Mouse (Mus musculus) frontal cortex, postnatal 25 days (tissue): Measurements from ENCODE around the gene Pigo.

ENCODE experiments used
- DNase-seq, 2 experiments: peaks; one replicate each; pipeline ENCODE4 v3.0.0; 2022; ENCODE audit warnings: low spot score in 2 of 2

Gene Pigo

GRCm38 (mm10) chr4:43037860-43038566 is 12.4 kb upstream of the Pigo start:
- no peak for DNase-seq

GRCm38 (mm10) chr4:43036356-43036755 is 10.7 kb upstream of the Pigo start:
- no peak for DNase-seq

GRCm38 (mm10) chr4:43035851-43036250 is 10.2 kb upstream of the Pigo start:
- DNase-seq, result no peak

DNA sequence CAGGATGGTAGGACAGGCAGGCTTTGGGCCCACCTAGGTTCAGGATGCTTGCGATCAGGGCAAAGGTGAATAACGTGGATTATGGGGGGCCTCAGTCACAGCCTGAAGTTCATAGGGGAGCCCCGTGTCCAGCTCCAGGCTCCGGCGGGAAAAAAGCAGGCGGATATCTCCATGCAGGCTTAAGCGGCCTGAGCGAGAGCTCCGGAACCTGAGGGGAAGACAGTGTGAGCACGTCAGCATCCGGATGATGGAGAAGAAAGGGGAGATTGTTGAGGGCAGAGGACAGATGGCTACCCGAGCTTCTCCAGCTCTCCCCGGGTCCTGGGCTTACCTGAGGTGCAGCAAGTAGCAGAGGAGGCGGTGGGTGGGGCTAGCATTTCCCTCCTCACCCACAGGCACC is 7.9 kb upstream of the Pigo start:
- DNase-seq, result no peak

- no peak for DNase-seq
Observed at GRCm38 (mm10) chr4:43032501-43032900, 6.9 kb upstream of the Pigo start.

DNA sequence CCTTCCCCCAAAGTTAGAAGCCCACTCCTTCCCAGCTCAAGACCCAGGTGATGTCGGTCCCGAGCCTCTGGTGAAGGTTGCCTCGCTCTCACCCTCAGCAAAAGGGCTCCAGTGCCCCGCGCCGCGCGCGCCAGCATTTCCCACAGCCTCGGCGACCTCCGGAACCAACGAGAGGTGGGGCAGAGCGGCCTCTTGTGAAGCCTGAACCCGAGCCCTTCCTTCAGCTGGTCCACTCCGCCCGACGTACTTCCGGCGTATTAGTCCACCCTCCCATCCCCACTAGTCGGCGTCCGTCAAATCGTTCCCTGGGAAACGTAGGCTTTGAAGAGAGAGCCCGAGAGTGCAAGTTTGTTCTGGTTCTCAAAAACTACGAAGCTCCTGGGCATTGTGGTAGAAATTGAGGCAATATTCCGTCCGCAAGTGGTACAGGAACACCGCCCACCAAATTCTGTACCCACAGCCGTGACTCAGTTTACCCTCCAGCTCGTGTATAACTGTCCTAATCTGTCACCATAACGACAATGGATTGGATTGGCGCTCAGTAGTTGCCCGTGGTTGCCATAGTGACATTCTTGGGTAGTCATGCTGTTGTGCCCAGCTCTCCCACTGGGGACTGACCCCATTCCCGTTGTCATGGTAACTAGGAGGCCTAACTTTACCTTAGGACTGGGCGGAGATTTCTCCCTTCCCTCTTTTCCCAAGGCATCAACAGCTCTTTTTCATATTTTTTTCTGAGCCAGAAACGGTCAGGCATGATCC is 5.8 kb upstream of the Pigo start, which contains the start of gene Stoml2:
TSS of gene Stoml2 (minus strand) at position 474 of the 759 bp plus-strand sequence.
- DNase-seq, result peak; percentile 81 to 87

GRCm38 (mm10) chr4:43030780-43031230 is 5.2 kb upstream of the Pigo start:
- DNase-seq, result no peak

DNA sequence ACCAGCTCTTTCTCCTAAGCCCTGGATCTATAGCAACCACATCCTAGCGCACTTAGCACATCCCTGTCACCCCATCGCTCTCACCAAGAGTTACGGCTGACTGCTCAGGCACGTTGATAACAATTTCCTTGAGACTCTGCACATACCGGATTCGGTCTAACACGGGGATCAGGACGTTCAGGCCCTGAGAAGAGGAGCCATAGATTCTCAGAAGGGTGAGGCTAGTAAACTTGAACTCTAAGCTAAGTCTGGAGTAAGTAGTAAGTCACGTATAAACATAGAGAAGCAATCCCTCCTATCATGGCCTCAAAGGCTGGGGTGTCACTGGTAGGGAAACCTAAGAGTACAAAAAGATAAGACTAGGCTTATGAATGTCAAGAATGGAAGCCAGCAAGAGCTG is 4.7 kb upstream of the Pigo start:
- no peak for DNase-seq

GRCm38 (mm10) chr4:43029749-43030148 is 4.1 kb upstream of the Pigo start:
- DNase-seq, result no peak

DNA sequence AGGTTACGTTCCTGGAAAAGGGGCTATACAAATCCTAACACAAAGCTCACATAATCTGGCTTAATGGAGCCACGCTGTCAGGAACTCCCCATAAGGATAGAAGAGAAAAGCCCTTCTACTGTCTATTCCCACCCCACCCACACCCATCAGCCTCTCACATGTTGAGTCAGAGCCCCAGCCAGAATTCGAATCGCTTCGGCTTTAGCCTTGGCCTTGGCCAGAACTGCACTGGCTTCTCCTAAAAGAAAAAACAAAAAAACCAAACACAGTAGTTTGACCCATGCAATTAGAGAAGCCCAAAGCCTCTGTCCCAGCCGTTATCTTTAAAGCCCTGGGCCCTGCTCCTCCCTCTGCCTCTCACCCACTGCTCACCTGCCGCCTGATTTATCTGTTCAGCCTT is 3.5 kb upstream of the Pigo start:
- DNase-seq, result no peak

GRCm38 (mm10) chr4:43024673-43025072 is 946 bp downstream of the Pigo start:
- no peak for DNase-seq

DNA sequence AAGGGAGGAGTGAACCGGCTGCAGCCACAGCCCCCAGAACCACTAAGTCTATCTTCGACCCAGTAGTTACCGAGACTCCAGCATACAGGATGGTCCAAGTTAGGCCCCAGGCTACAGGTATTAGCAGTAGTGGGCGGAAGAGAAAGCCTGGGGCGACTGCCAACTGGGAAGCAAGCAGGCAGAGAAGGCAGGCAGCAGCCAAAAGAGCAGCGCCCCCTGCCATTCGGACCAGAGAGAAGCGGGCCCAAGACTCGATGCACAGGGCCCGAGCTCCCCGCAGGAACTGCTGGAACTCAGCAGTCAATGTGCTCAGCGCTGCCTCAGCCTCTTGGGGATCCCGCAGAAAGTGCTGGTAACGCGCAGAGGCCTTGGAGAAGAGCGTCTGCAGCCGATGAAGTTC is 4.3 kb downstream of the Pigo start:
- no peak for DNase-seq

DNA sequence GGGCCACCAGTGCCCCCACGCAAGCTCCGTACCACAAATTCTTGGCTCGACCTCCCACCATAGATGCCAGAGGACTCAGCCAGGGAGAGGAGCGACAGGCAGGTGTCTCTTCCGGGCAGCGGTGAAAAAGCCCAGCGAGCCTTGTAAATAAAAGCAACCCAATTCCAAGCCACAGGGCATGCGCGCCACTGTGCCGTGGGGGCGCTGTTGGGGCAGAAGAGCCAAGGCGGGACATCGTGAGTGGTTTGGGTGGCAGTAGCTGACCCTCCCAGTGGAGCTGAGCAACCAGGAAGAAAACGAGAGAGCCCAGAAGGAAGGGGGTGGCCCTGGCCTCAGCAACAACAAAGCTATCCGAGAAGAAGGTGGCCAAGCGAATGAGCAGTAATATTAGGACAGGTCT is 4.7 kb downstream of the Pigo start:
- no peak for DNase-seq

- DNase-seq, result no peak
Observed at GRCm38 (mm10) chr4:43019641-43020465, 5.8 kb downstream of the Pigo start.

DNA sequence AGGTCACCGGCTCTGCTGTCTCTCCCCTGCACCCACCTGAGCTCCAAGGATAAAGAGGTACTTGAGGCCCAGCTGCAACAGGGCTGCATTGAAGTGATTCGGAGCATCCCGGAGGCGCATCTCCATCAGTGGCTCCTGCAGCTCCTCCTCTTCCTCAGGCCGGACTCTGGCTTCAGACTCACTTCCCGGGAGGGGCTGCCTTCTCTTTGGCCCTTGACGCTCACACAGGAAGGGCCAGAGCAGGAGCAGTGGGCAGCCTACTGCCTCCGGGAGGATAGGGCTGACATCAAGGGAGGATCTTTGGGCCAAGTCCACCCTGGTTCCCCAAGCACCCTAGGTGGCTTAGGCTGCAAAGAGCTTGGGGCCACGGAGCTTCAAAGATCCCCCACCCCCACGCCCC is 6.4 kb downstream of the Pigo start:
- DNase-seq, result no peak

GRCm38 (mm10) chr4:43018156-43018555 is 7.5 kb downstream of the Pigo start:
- DNase-seq, result no peak

DNA sequence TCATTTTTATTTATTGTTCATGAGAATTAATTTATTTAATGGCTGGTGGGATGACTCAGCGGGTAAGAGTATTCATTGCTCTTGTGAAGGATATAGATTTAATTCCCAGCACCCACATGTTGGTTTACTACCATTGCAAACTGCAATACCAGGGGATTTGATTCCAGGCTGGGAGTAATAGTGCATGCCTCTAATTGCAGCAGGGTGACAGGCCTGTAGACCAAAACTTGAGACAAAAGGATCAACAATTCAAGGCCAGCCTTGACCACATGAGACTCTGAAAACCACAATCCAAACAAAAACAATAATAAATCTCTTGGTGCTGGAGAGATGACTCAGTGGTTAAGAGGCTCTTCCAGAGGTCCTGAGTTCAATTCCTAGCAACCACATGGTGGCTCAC is 13.5 kb downstream of the Pigo start:
- no peak for DNase-seq

GRCm38 (mm10) chr4:43010161-43011038 is 15.2 kb downstream of the Pigo start, which contains the start of gene Fancg:
Gene Fancg (minus strand): TSS chr4:43010506.
- DNase-seq, result peak; percentile 61 to 78

GRCm38 (mm10) chr4:43005765-43006164 is 19.9 kb downstream of the Pigo start:
- DNase-seq, result no peak

- no peak for DNase-seq
Observed at GRCm38 (mm10) chr4:43004951-43005350, 20.7 kb downstream of the Pigo start.

DNA sequence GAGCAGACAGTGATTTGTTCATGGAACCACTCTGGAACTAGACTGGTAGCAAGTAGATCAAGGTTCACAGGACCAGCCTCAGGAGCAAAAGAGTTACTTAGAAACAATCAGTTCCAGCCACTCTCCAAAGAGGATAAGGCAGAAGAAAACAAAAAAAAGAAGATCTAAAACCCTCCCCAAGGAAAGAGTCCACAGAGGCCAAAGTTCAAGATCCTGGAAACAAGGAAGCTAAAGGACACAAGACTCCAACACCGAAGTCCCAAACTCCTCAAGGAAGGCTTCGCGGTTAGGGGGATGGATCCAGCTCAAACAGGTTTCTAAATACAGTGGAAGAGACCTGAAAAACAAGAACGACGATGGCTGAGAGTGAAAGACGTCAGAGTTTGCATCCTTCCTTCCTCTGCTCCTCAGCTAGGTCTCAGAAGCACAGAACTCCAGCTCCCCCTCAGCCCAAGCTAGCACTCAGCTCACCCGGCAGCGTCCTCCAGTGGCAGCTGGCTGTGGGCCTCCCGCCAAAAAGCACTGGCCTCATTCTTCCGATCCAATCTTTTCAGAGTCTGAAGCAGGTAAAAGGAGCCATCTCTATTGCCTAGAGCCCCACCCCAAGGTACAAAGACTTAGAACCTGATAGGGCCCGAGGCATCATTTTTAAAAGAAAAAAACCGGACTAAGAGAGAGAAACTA is 22.7 kb downstream of the Pigo start:
- no peak for DNase-seq
